Mouse (Mus musculus) testis, adult 2 months (tissue): ENCODE measurements around the gene Abcb9.

ENCODE experiments used
- CTCF ChIP-seq: fragments of 200-500 bp; IDR thresholded peaks from 2 replicates; pipeline ENCODE4 v1.5.1; 2012; ENCODE audit warnings: low read depth, mild to moderate bottlenecking, inconsistent platforms, low read length, moderate library complexity; ENCODE audit not compliant: control insufficient read depth, insufficient read depth, insufficient replicate concordance
- POLR2A ChIP-seq: fragments of 200-500 bp; IDR thresholded peaks from 2 replicates; pipeline ENCODE4 v1.6.1; 2012; ENCODE audit warnings: low read depth, mild to moderate bottlenecking, inconsistent platforms, low read length, moderate library complexity; ENCODE audit not compliant: control insufficient read depth

GRCm38 (mm10) chr5:124014791-124015251 lies 80.8 kb downstream of the Abcb9 start:
- TF ChIP-seq POLR2A (no peak), CTCF (no peak)
